Mouse (Mus musculus): ENCODE results near the gene Gprc5c. TPM values are rescaled to one million over a fixed set of nuclear protein-coding genes. Genes with fewer than 3 reads are reported as not detected.

The Gprc5c gene
- total RNA-seq, 2 experiments from 2014 or later, result 31.2 to 47.0 TPM

- DNase-seq, result peak; percentile 56
Observed at GRCm38 (mm10) chr11:114912847-114913246, 61.9 kb downstream of the Gprc5c start.

- no peak for DNase-seq
Observed at GRCm38 (mm10) chr11:114914978-114915377, 64.0 kb downstream of the Gprc5c start.

GRCm38 (mm10) chr11:114917120-114917519 is 66.2 kb downstream of the Gprc5c start:
- DNase-seq, result no peak

Other genes with a start within 250 kb of the Gprc5c start
- 100 to 1,000 TPM; 462 to 524 TPM for gene Rpl38, start 182.6 kb upstream of the Gprc5c start, total RNA-seq (2021)
- 10 to 100 TPM; 17.9 to 20.1 TPM for gene Ttyh2, start 175.7 kb upstream of the Gprc5c start, total RNA-seq (2021)
- gene Dnaic2, start 123.7 kb upstream of the Gprc5c start, total RNA-seq (2021), result under 1 TPM; 0.24 to 0.61 TPM
- 1 to 10 TPM; 1.3 to 2.0 TPM for gene Kif19a, start 85.8 kb upstream of the Gprc5c start, total RNA-seq (2021)
- not detected for gene Btbd17, start 55.2 kb upstream of the Gprc5c start, total RNA-seq (2021)
- not detected for gene Gpr142, start 52.2 kb upstream of the Gprc5c start, total RNA-seq (2021)
- under 1 TPM; 0.43 to 0.72 TPM for gene Cd300a, start 38.9 kb downstream of the Gprc5c start, total RNA-seq (2021)
- under 1 TPM in 1 of 2 experiments, not detected in 1; 0.19 TPM for gene Cd300lb, start 83.2 kb downstream of the Gprc5c start, total RNA-seq (2021)
- not detected for gene Cd300c, start 118.0 kb downstream of the Gprc5c start, total RNA-seq (2021)
- under 1 TPM; 0.13 to 0.35 TPM for gene Cd300ld, start 138.8 kb downstream of the Gprc5c start, total RNA-seq (2021)
- under 1 TPM in 1 of 2 experiments, not detected in 1; 0.54 TPM for gene Cd300c2, start 150.7 kb downstream of the Gprc5c start, total RNA-seq (2021)
- not detected for gene Cd300ld2, start 165.0 kb downstream of the Gprc5c start, total RNA-seq (2021)
- gene Cd300ld4, start 175.9 kb downstream of the Gprc5c start, total RNA-seq (2021), result not detected
- gene Cd300ld5, start 186.6 kb downstream of the Gprc5c start, total RNA-seq (2021), result 1 to 10 TPM in 1 of 2 experiments, not detected in 1; 3.5 TPM
- gene Cd300ld3, start 197.3 kb downstream of the Gprc5c start, total RNA-seq (2021), result 1 to 10 TPM; 1.2 to 3.7 TPM
- gene Cd300e, start 211.0 kb downstream of the Gprc5c start, total RNA-seq (2021), result not detected
- gene Rab37, start 240.3 kb downstream of the Gprc5c start, total RNA-seq (2021), result under 1 TPM in 1 of 2 experiments, not detected in 1; 0.19 TPM

Measured in gastrocnemius, postnatal 25 days (tissue).